In the genomic region with DNA sequence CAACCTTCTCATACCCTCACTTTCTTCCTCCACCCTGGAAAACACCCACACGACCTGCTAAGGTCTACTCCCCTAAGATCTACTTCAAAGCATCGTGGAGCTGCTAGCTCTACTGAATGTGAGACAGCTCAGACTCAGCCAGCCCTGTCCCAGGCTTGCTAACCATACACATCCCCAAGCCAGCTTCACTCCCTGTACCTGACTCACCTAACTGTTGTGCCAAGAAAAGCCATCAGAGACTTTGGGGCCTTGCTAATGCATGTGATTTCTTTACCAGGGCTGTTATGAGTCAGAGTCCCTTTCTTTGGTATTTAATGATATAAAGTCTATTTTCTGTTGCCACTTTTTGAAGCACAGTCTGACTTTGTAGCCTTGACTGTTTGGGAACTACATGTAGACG, we compare ENCODE assay signal across 11 mouse cellular contexts. TPM values are rescaled to one million over a fixed set of nuclear protein-coding genes. Genes with fewer than 3 reads are reported as not detected.
A peak's percentile ranks its signal among the peaks of the same experiment; 100 is the strongest.
DNase-seq lines count a peak whose midpoint lies in the region; ATAC-seq and TF ChIP-seq lines count a peak whose summit lies in the region.
"Had no signal": no experiment of that assay in that cellular context is flagged by ENCODE, and none has a peak within 500 bp of the region (broad histone marks: within the 10 kb centered on the region; RNA-seq: fewer than 3 reads in every experiment).

No protein-coding gene starts in this region.

- no peak overlapping the region for H3K27ac ChIP-seq in heart, embryonic 11.5 days (ENCODE audit: low read depth, low read length)
- H3K27ac ChIP-seq in heart, embryonic 16.5 days (ENCODE audit: low read length), result no peak overlapping the region
- no peak overlapping the region for H3K27ac ChIP-seq in midbrain, embryonic 13.5 days
- no peak overlapping the region for H3K27ac ChIP-seq in liver, postnatal 0 days (ENCODE audit: low read depth)

- peaks cover 9% of the 10 kb centered on the region for H3K4me1 ChIP-seq in heart, embryonic 11.5 days (ENCODE audit: control insufficient read depth, insufficient read depth, low read length)
- peaks cover 17% of the 10 kb centered on the region for H3K4me1 ChIP-seq in heart, embryonic 16.5 days (ENCODE audit: control insufficient read depth, insufficient read depth, low read length)
- H3K4me1 ChIP-seq in midbrain, embryonic 13.5 days (replicated peaks), result peaks cover 18% of the 10 kb centered on the region
- H3K4me1 ChIP-seq in liver, postnatal 0 days (ENCODE audit: insufficient read depth), result no peaks in the 10 kb centered on the region

- TF ChIP-seq EP300 in liver, postnatal 0 days (IDR thresholded peaks at IDR 0.05; ENCODE audit: low read depth), result no peak

- H3K9ac ChIP-seq in heart, embryonic 11.5 days (ENCODE audit: low read depth, low read length), result no peak overlapping the region
- H3K9ac ChIP-seq in heart, embryonic 16.5 days (ENCODE audit: low read length), result peak overlapping the region; percentile 91; the same call in 1 of the 2 replicates
- no peak overlapping the region for H3K9ac ChIP-seq in midbrain, embryonic 13.5 days (replicated peaks)
- H3K9ac ChIP-seq in liver, postnatal 0 days (replicated peaks), result no peak overlapping the region

- WGBS in heart, embryonic 11.5 days (ENCODE audit: insufficient replicate concordance), result 61% methylated on average over 3 of the region's 3 CpGs
- 53% methylated on average over 3 of the region's 3 CpGs for WGBS in heart, embryonic 16.5 days
- 77% methylated on average over 3 of the region's 3 CpGs for WGBS in midbrain, embryonic 13.5 days
- WGBS in liver, postnatal 0 days (ENCODE audit: insufficient replicate concordance), result 63% methylated on average over 3 of the region's 3 CpGs

- intact Hi-C loops in heart, postnatal 25 days (cut with DNase I), result no loop called here

- DNase-seq in heart, postnatal 25 days (ENCODE audit: low spot score), result no peak
- peak; percentile 24 to 31 for DNase-seq in adrenal gland, postnatal 36 days
- no peak for DNase-seq in liver, postnatal 0 days
- DNase-seq in natural killer cell, adult 2 months (ENCODE audit: low spot score in 2 of 2), result no peak
- DNase-seq in urinary bladder, postnatal 25 days (ENCODE audit: low spot score), result no peak
- DNase-seq: right cerebral cortex, postnatal 4 days had no signal

- H3K4me3 ChIP-seq in heart, embryonic 11.5 days (ENCODE audit: low read depth, low read length), result no peak overlapping the region
- peak overlapping the region; percentile 83 for H3K4me3 ChIP-seq in heart, embryonic 16.5 days (ENCODE audit: low read length)
- H3K4me3 ChIP-seq in midbrain, embryonic 13.5 days (replicated peaks), result no peak overlapping the region
- H3K4me3 ChIP-seq in liver, postnatal 0 days (ENCODE audit: low read depth, low read length), result no peak overlapping the region

- H3K4me2 ChIP-seq in heart, embryonic 11.5 days, result peak overlapping the region; percentile 73
- H3K4me2 ChIP-seq in heart, embryonic 16.5 days (ENCODE audit: low read depth, low read length), result peak overlapping the region; percentile 63; the same call in 1 of the 2 replicates
- H3K4me2 ChIP-seq in midbrain, embryonic 13.5 days (replicated peaks), result peak overlapping the region; percentile 62
- H3K4me2 ChIP-seq in liver, postnatal 0 days (ENCODE audit: low read depth, low read length), result no peak overlapping the region

- no peak for ATAC-seq in heart, embryonic 11.5 days (replicated peaks; ENCODE audit: insufficient number of reproducible peaks, low FRiP score, low TSS enrichment)
- ATAC-seq in heart, embryonic 16.5 days (replicated peaks; ENCODE audit: extremely low read depth, insufficient read depth, low FRiP score), result no peak
- no peak for ATAC-seq in midbrain, embryonic 13.5 days
- no peak for ATAC-seq in liver, postnatal 0 days

- TF ChIP-seq CTCF in liver, postnatal 0 days (IDR thresholded peaks at IDR 0.05; ENCODE audit: low read depth), result no peak

- H3K36me3 ChIP-seq in heart, embryonic 11.5 days (ENCODE audit: control insufficient read depth, insufficient read depth, low read length), result peaks cover 4% of the 10 kb centered on the region; the same call in 1 of the 2 replicates
- peaks cover 5% of the 10 kb centered on the region; the same call in 1 of the 2 replicates for H3K36me3 ChIP-seq in heart, embryonic 16.5 days (ENCODE audit: control insufficient read depth, insufficient read depth)
- H3K36me3 ChIP-seq in midbrain, embryonic 13.5 days, result peaks cover 7% of the 10 kb centered on the region; the same call in 1 of the 2 replicates
- no peaks in the 10 kb centered on the region for H3K36me3 ChIP-seq in liver, postnatal 0 days (replicated peaks; ENCODE audit: insufficient read depth, low read length)

- peaks cover 5% of the 10 kb centered on the region; the same call in 1 of the 2 replicates for H3K9me3 ChIP-seq in heart, embryonic 11.5 days (replicated peaks; ENCODE audit: control insufficient read depth, low read length)
- 0 out of 2 replicates have a peak, but pooled peaks cover 5% of the 10 kb centered on the region for H3K9me3 ChIP-seq in heart, embryonic 16.5 days (replicated peaks; ENCODE audit: control insufficient read depth, low read length)
- no peaks in the 10 kb centered on the region for H3K9me3 ChIP-seq in midbrain, embryonic 13.5 days
- no peaks in the 10 kb centered on the region; the same call in 1 of the 2 replicates for H3K9me3 ChIP-seq in liver, postnatal 0 days (ENCODE audit: low read length)

- no peaks in the 10 kb centered on the region for H3K27me3 ChIP-seq in heart, embryonic 11.5 days (ENCODE audit: control insufficient read depth, insufficient read depth, low read length)
- no peaks in the 10 kb centered on the region for H3K27me3 ChIP-seq in heart, embryonic 16.5 days (ENCODE audit: control insufficient read depth, insufficient read depth, low read length)
- no peaks in the 10 kb centered on the region for H3K27me3 ChIP-seq in midbrain, embryonic 13.5 days
- peaks cover 20% of the 10 kb centered on the region for H3K27me3 ChIP-seq in liver, postnatal 0 days (ENCODE audit: insufficient read depth, low read length)

RNA-seq across cellular contexts. Expression of a gene that starts 1.9 kb away (rescaled TPM):
- 4.8 and 7.4 TPM in 2 replicates for polyA plus RNA-seq in heart, embryonic 11.5 days (2014; fragmentation: Nextera tagmentation; extraction: Ambion mirVana)
- 10 to 100 TPM; 10.5 to 11.0 TPM for total RNA-seq in heart, postnatal 25 days (2021)
- total RNA-seq in adrenal gland, postnatal 36 days (2021), result 10 to 100 TPM; 24.6 to 29.1 TPM
- polyA plus RNA-seq in heart, embryonic 16.5 days (2015; fragmentation: Nextera tagmentation; extraction: Ambion mirVana), result 3.6 and 3.9 TPM in 2 replicates
- 3.4 and 4.3 TPM in 2 replicates for polyA plus RNA-seq in midbrain, embryonic 13.5 days (2015; fragmentation: Nextera tagmentation; extraction: Ambion mirVana)
- 0.94 and 1.5 TPM in 2 replicates for polyA plus RNA-seq in liver, postnatal 0 days (2015; fragmentation: Nextera tagmentation; extraction: Ambion mirVana)

RNA-seq across cellular contexts. Expression of a gene that starts 35.9 kb away (rescaled TPM):
- not detected in 2 replicates for polyA plus RNA-seq in heart, embryonic 11.5 days (2014; fragmentation: Nextera tagmentation; extraction: Ambion mirVana)
- total RNA-seq in heart, postnatal 25 days (2021), result not detected
- total RNA-seq in adrenal gland, postnatal 36 days (2021), result not detected
- not detected in 2 replicates for polyA plus RNA-seq in heart, embryonic 16.5 days (2015; fragmentation: Nextera tagmentation; extraction: Ambion mirVana)
- not detected in 2 replicates for polyA plus RNA-seq in midbrain, embryonic 13.5 days (2015; fragmentation: Nextera tagmentation; extraction: Ambion mirVana)
- not detected in 2 replicates for polyA plus RNA-seq in liver, postnatal 0 days (2015; fragmentation: Nextera tagmentation; extraction: Ambion mirVana)
- total RNA-seq: layer of hippocampus, postnatal 25 days; megakaryocyte progenitor cell, adult 5-6 weeks had no signal

RNA-seq across cellular contexts. Expression of a gene that starts 38.3 kb away (rescaled TPM):
- 125 and 128 TPM in 2 replicates for polyA plus RNA-seq in heart, embryonic 11.5 days (2014; fragmentation: Nextera tagmentation; extraction: Ambion mirVana)
- 10 to 100 TPM; 29.4 to 31.4 TPM for total RNA-seq in heart, postnatal 25 days (2021)
- total RNA-seq in adrenal gland, postnatal 36 days (2021), result 10 to 100 TPM; 74.8 to 76.1 TPM
- polyA plus RNA-seq in heart, embryonic 16.5 days (2015; fragmentation: Nextera tagmentation; extraction: Ambion mirVana), result 103 and 115 TPM in 2 replicates
- 215 and 224 TPM in 2 replicates for polyA plus RNA-seq in midbrain, embryonic 13.5 days (2015; fragmentation: Nextera tagmentation; extraction: Ambion mirVana)
- 42.1 and 50.0 TPM in 2 replicates for polyA plus RNA-seq in liver, postnatal 0 days (2015; fragmentation: Nextera tagmentation; extraction: Ambion mirVana)

Comparison
In these comparisons a context has a peak if more than half of its experiments do, and no peak if none do; other contexts are left out.
1. DNase-seq: peak in adrenal gland, postnatal 36 days (2 of 2); none in heart, postnatal 25 days (single experiment), liver, postnatal 0 days (single experiment), natural killer cell, adult 2 months (0 of 2) and urinary bladder, postnatal 25 days (single experiment).